Comparison of ENCODE assay signal across 20 mouse cellular contexts in genomic region chr17:67208600-67208999, GRCm38 (mm10).
"Had no signal": no experiment of that assay in that cellular context is flagged by ENCODE, and none has a peak within 500 bp of the region (broad histone marks: within the 10 kb centered on the region; RNA-seq: fewer than 3 reads in every experiment).

No protein-coding gene starts in this region.

- ATAC-seq: liver, postnatal 0 days; midbrain, embryonic 16.5 days had no signal

- DNase-seq: kidney, adult 11 months; kidney, adult 8-10 months; kidney, postnatal 10 days; kidney, postnatal 36 days; layer of hippocampus, postnatal 36 days; liver, postnatal 0 days; lung, embryonic 14.5 days; lung, postnatal 10 days; lung, postnatal 36 days; thymus, adult 18-20 months; thymus, postnatal 4 days had no signal

- H3K4me1 ChIP-seq: midbrain, embryonic 12.5 days had no signal

- H3K4me3 ChIP-seq: kidney, embryonic 15.5 days; left cerebral cortex, adult 2 months; limb, embryonic 12.5 days; limb, embryonic 15.5 days; midbrain, embryonic 12.5 days; myocyte; neural tube, embryonic 13.5 days had no signal

- H3K27ac ChIP-seq: kidney, embryonic 15.5 days; left cerebral cortex, adult 2 months; limb, embryonic 12.5 days; limb, embryonic 15.5 days; liver, embryonic 14.5 days; midbrain, embryonic 12.5 days; neural tube, embryonic 13.5 days had no signal
